Mouse (Mus musculus) olfactory bulb, adult 2 months (tissue): ENCODE data around the gene Cited4. TPM values are rescaled to one million over a fixed set of nuclear protein-coding genes. Genes with fewer than 3 reads are reported as not detected.

ENCODE experiments used
- H3K27ac ChIP-seq: fragments of 200-500 bp; 2 replicates; pipeline ENCODE4 v1.5.1; 2012; ENCODE audit warnings: low read depth, low read length; ENCODE audit not compliant: insufficient read depth
- H3K4me1 ChIP-seq: fragments of 200-500 bp; 2 replicates; pipeline ENCODE4 v1.6.1; 2012; ENCODE audit warnings: low read length; ENCODE audit not compliant: control insufficient read depth, insufficient read depth
- H3K4me3 ChIP-seq: fragments of 200-500 bp; 2 replicates; pipeline ENCODE4 v1.5.1; 2012; ENCODE audit warnings: mild to moderate bottlenecking, low read depth, low read length, moderate library complexity; ENCODE audit not compliant: insufficient read depth
- CTCF ChIP-seq: fragments of 200-500 bp; IDR thresholded peaks from 2 replicates; pipeline ENCODE4 v1.5.1; 2012; ENCODE audit warnings: low read depth, mild to moderate bottlenecking, low read length, moderate library complexity; ENCODE audit not compliant: insufficient read depth
- POLR2A ChIP-seq: fragments of 200-500 bp; IDR thresholded peaks from 2 replicates; pipeline ENCODE4 v1.6.1; 2012; ENCODE audit warnings: mild to moderate bottlenecking, low read depth, low read length, moderate library complexity; ENCODE audit not compliant: insufficient read depth
- WGBS: fragments of 180-500 bp; shearing (Covaris S2); methylation state at CpG from one replicate; pipeline ENCODE4 v1.1.7; 2018; 5-methylcytosine and 5-hydroxymethylcytosine counted together
- polyA plus RNA-seq: library from polyadenylated mRNA; stranded (reverse); fragments of >200 nt; gene quantifications from 2 replicates; pipeline ENCODE4 v1.2.4, GENCODE M21; 2012; ENCODE audit warnings: low replicate concordance; ENCODE audit not compliant: missing spikeins, insufficient read depth, insufficient read length

The Cited4 gene
- polyA plus RNA-seq, 1 experiment: not detected

GRCm38 (mm10) chr4:120697353-120697752 lies 31.0 kb downstream of the Cited4 start:
- 97% methylated on average over 8 of the region's 8 CpGs for WGBS
- no peak overlapping the region for H3K27ac ChIP-seq
- H3K4me3 ChIP-seq: no peak overlapping the region
- TF ChIP-seq CTCF (no peak), POLR2A (no peak)
- no peaks in the 10 kb centered on the region for H3K4me1 ChIP-seq

- TF ChIP-seq CTCF (no peak), POLR2A (no peak)
- no peaks in the 10 kb centered on the region for H3K4me1 ChIP-seq
- no peak overlapping the region for H3K27ac ChIP-seq
- 41% methylated on average over 35 of the region's 35 CpGs for WGBS
- H3K4me3 ChIP-seq: no peak overlapping the region
Observed at GRCm38 (mm10) chr4:120697799-120698484, 31.6 kb downstream of the Cited4 start.

DNA sequence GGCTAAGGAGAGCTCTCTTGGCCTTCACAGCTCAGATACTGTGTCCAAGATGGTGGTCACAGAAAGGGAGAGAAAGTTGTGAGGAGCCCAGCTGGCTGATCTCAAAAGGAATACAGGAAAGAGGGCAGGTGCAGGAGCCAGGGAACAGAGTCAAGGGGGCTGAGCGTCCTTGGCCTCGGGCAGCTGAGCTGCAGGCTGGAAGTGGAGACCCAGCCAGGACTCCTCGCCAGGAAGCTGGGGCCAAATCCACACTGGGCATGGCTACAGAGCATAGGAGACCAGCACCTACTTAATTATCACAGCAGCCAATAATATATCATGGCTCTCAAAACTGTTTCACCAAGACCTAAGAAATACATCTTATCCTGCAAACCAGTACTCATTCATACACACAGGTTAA lies 34.8 kb downstream of the Cited4 start:
- TF ChIP-seq POLR2A: no peak
- TF ChIP-seq CTCF: no peak
- Histone ChIP-seq H3K4me3 (no peak overlapping the region), H3K27ac (no peak overlapping the region), H3K4me1 (peaks cover 2% of the 10 kb centered on the region)
- WGBS: 59% methylated on average over 3 of the region's 3 CpGs

DNA sequence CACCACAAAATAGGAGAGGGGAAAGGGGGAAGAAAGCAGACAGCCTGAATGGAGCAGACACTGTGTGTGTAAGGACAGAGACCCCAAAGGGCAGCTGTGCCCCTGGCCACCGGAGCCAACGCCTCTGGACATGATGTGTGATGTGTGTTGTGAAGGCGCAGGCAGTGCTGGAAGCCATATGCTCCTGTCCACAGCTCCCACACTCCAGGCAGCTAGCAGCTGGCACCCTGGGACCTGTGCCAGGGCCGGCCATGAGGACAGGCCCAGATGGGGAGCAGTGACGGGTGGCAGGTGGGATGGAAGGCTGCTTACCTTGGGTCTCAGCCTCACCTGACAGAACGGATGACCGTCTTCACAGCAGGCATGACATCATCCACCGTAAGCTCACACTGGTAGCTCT lies 35.7 kb downstream of the Cited4 start:
- Histone ChIP-seq H3K4me3 (no peak overlapping the region), H3K4me1 (peaks cover 4% of the 10 kb centered on the region), H3K27ac (no peak overlapping the region)
- TF ChIP-seq CTCF: no peak
- 80% methylated on average over 8 of the region's 8 CpGs for WGBS

DNA sequence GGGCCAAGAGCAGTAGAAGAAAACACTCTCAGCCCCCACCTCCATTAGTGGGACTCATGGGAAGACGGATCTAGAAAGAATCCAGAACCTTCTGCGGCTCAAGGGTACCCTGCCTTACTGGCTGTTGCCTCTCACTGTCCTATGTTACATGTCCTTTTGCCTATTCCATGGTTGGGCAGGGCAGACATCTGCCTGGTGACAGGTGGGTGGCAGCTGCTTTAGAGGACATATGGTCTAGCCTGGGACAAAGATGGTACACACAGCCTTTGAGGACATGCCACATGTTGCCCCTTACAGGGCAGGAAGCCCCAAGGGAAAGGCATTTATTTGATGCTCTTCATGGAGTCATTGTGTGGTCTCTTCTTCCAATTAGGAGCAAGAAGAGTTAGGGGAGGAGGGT lies 36.1 kb downstream of the Cited4 start:
- Histone ChIP-seq H3K27ac (no peak overlapping the region), H3K4me3 (no peak overlapping the region), H3K4me1 (peaks cover 4% of the 10 kb centered on the region)
- WGBS: 93% methylated on average over 2 of the region's 2 CpGs
- TF ChIP-seq CTCF (no peak), POLR2A (no peak)

- H3K27ac ChIP-seq: no peak overlapping the region
- TF ChIP-seq POLR2A: no peak
- WGBS: 89% methylated on average over 12 of the region's 12 CpGs
Observed at GRCm38 (mm10) chr4:120712236-120712635, 45.9 kb downstream of the Cited4 start.

DNA sequence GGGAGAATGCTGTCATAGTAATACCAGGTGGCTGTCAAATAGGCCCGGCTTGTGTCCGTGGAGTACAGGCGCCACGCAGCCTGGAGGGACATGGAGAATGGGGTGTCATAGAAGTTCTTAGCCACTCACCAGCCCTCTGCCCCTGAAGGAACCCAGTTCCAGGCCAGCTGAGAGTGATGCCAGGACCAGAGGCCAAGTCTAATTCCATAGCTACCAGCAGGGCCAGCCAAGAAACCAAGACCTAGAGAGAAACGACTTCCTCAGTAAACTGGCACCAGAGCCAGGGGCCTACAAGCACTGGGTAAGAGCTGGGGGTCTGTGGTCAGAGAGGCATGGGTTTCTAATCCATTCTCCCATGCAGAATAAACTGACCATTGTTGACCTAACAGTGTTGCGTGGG lies 46.6 kb downstream of the Cited4 start:
- Histone ChIP-seq H3K4me3 (no peak overlapping the region), H3K27ac (no peak overlapping the region), H3K4me1 (peaks cover 29% of the 10 kb centered on the region)
- 81% methylated on average over 6 of the region's 6 CpGs for WGBS
- TF ChIP-seq POLR2A: no peak
- TF ChIP-seq CTCF: no peak

More at GRCm38 (mm10) chr4:120712236-120712635, 45.9 kb downstream of the Cited4 start:
- H3K4me3 ChIP-seq: no peak overlapping the region
- H3K4me1 ChIP-seq: peaks cover 21% of the 10 kb centered on the region

GRCm38 (mm10) chr4:120713856-120714497 lies 47.6 kb downstream of the Cited4 start:
- no peak overlapping the region for H3K27ac ChIP-seq
- no peak overlapping the region for H3K4me3 ChIP-seq
- 71% methylated on average over 6 of the region's 6 CpGs for WGBS
- no peak for TF ChIP-seq CTCF
- TF ChIP-seq POLR2A: no peak
- H3K4me1 ChIP-seq: peaks cover 29% of the 10 kb centered on the region

GRCm38 (mm10) chr4:120716141-120716571 lies 49.8 kb downstream of the Cited4 start:
- no peak overlapping the region for H3K27ac ChIP-seq
- no peak for TF ChIP-seq POLR2A
- no peak for TF ChIP-seq CTCF
- WGBS: 8% methylated on average over 12 of the region's 12 CpGs
- H3K4me1 ChIP-seq: peaks cover 29% of the 10 kb centered on the region
- peak overlapping the region; percentile 46 for H3K4me3 ChIP-seq
